Mouse (Mus musculus) limb, embryonic 13.5 days (tissue): ENCODE results near the gene Adprhl2. TPM values are rescaled to one million over a fixed set of nuclear protein-coding genes. Genes with fewer than 3 reads are reported as not detected.

Experiments
- ATAC-seq: fragments of 200-750 bp; cut with Nextera tagmentation; 2 replicates; pipeline ENCODE4 v1.8.0; 2017; ENCODE audit warnings: low read depth, moderate number of reproducible peaks, moderate TSS enrichment; ENCODE audit not compliant: low FRiP score
- H3K27ac ChIP-seq: fragments of 300-500 bp; sonication (generic); 2 replicates; pipeline ENCODE4 v1.5.1; 2015; ENCODE audit warnings: inconsistent platforms, mild to moderate bottlenecking, moderate library complexity
- H3K27me3 ChIP-seq: fragments of 300-500 bp; sonication (generic); 2 replicates; pipeline ENCODE4 v1.6.1; 2015; ENCODE audit warnings: mild to moderate bottlenecking, inconsistent platforms
- H3K36me3 ChIP-seq: fragments of 300-500 bp; sonication (generic); 2 replicates; pipeline ENCODE4 v1.6.1; 2015; ENCODE audit warnings: inconsistent platforms, mild to moderate bottlenecking, moderate library complexity
- H3K4me1 ChIP-seq: fragments of 300-500 bp; sonication (generic); 2 replicates; pipeline ENCODE4 v1.6.1; 2015; ENCODE audit warnings: inconsistent platforms
- H3K4me2 ChIP-seq: fragments of 300-500 bp; sonication (generic); replicated peaks from 2 replicates; pipeline ENCODE4 v1.6.1; 2015; ENCODE audit warnings: inconsistent platforms, mild to moderate bottlenecking, moderate library complexity
- H3K4me3 ChIP-seq: fragments of 300-500 bp; sonication (generic); 2 replicates; pipeline ENCODE4 v1.5.1; 2015; ENCODE audit warnings: moderate library complexity, mild to moderate bottlenecking, inconsistent platforms
- H3K9ac ChIP-seq: fragments of 300-500 bp; sonication (generic); 2 replicates; pipeline ENCODE4 v1.6.1; 2015; ENCODE audit warnings: mild to moderate bottlenecking, inconsistent platforms
- H3K9me3 ChIP-seq: fragments of 300-500 bp; sonication (generic); 2 replicates; pipeline ENCODE4 v1.6.1; 2016; ENCODE audit warnings: inconsistent platforms
- WGBS: fragments of 180-500 bp; shearing (Covaris S2); methylation state at CpG from one replicate; pipeline ENCODE4 v1.1.7; 2015; 5-methylcytosine and 5-hydroxymethylcytosine counted together
- polyA plus RNA-seq: library from polyadenylated mRNA; unstranded; fragments of >200 nt; fragmentation: Nextera tagmentation; extraction: Ambion mirVana; gene quantifications from 2 replicates; pipeline ENCODE4 v1.2.1, GENCODE M21; 2015

The Adprhl2 gene
- polyA plus RNA-seq, 1 experiment from 2014 or later: 91.5 TPM

GRCm38 (mm10) chr4:126287302-126287995, 34.1 kb downstream of the Adprhl2 start:
- peak overlapping the region; percentile 79 for H3K9ac ChIP-seq
- H3K27me3 ChIP-seq: peaks cover 66% of the 10 kb centered on the region
- H3K4me2 ChIP-seq: peak overlapping the region; percentile 73
- WGBS: 44% methylated on average over 11 of the region's 11 CpGs
- no peak for ATAC-seq
- peak overlapping the region; percentile 59 for H3K4me3 ChIP-seq
- peaks cover 6% of the 10 kb centered on the region; the same call in 1 of the 2 replicates for H3K9me3 ChIP-seq
- H3K4me1 ChIP-seq: peaks cover 61% of the 10 kb centered on the region
- peak overlapping the region; percentile 40; the same call in 1 of the 2 replicates for H3K27ac ChIP-seq
- no peaks in the 10 kb centered on the region for H3K36me3 ChIP-seq

GRCm38 (mm10) chr4:126286492-126286891, 35.0 kb downstream of the Adprhl2 start, which contains the start of gene Col8a2:
TSS of gene Col8a2 (plus strand) at chr4:126286793.
- H3K36me3 ChIP-seq: no peaks in the 10 kb centered on the region
- H3K4me1 ChIP-seq: peaks cover 67% of the 10 kb centered on the region
- peak within 1 kb of the TSS; percentile 79 for H3K9ac ChIP-seq
- ATAC-seq: peak; percentile 57
- H3K4me3 ChIP-seq: peak within 1 kb of the TSS; percentile 59
- H3K27ac ChIP-seq: peak within 1 kb of the TSS; percentile 55
- peak within 1 kb of the TSS; percentile 73 for H3K4me2 ChIP-seq
- H3K27me3 ChIP-seq: peaks cover 66% of the 10 kb centered on the region
- peaks cover 6% of the 10 kb centered on the region; the same call in 1 of the 2 replicates for H3K9me3 ChIP-seq
- 2% methylated on average over 39 of the region's 42 CpGs for WGBS

- no peak overlapping the region for H3K4me3 ChIP-seq
- H3K27ac ChIP-seq: no peak overlapping the region
- no peak for ATAC-seq
- peaks cover 74% of the 10 kb centered on the region for H3K4me1 ChIP-seq
- H3K4me2 ChIP-seq: no peak overlapping the region
- peaks cover 47% of the 10 kb centered on the region for H3K27me3 ChIP-seq
- H3K9ac ChIP-seq: no peak overlapping the region
- H3K36me3 ChIP-seq: no peaks in the 10 kb centered on the region
- WGBS: 88% methylated on average over 8 of the region's 8 CpGs
- H3K9me3 ChIP-seq: peaks cover 6% of the 10 kb centered on the region; the same call in 1 of the 2 replicates
Measured at GRCm38 (mm10) chr4:126283582-126283981, 37.9 kb downstream of the Adprhl2 start.

- no peak for ATAC-seq
- H3K27ac ChIP-seq: peak overlapping the region; percentile 15; the same call in 1 of the 2 replicates
- 49% methylated on average over 9 of the region's 9 CpGs for WGBS
Measured at GRCm38 (mm10) chr4:126281706-126282105, 39.8 kb downstream of the Adprhl2 start.

GRCm38 (mm10) chr4:126278961-126279360, 42.5 kb downstream of the Adprhl2 start:
- WGBS: 28% methylated on average over 9 of the region's 9 CpGs
- H3K4me1 ChIP-seq: peaks cover 56% of the 10 kb centered on the region
- no peak; the same call in 1 of the 2 replicates for ATAC-seq

More at GRCm38 (mm10) chr4:126281706-126282105, 39.8 kb downstream of the Adprhl2 start:
- H3K27me3 ChIP-seq: peaks cover 29% of the 10 kb centered on the region
- H3K9me3 ChIP-seq: peaks cover 6% of the 10 kb centered on the region; the same call in 1 of the 2 replicates
- peaks cover 68% of the 10 kb centered on the region for H3K4me1 ChIP-seq
- H3K4me2 ChIP-seq: peak overlapping the region; percentile 14; the same call in 1 of the 2 replicates
- no peaks in the 10 kb centered on the region for H3K36me3 ChIP-seq
- H3K9ac ChIP-seq: no peak overlapping the region
- H3K4me3 ChIP-seq: no peak overlapping the region

GRCm38 (mm10) chr4:126278565-126278915, 43.0 kb downstream of the Adprhl2 start:
- H3K4me1 ChIP-seq: peaks cover 53% of the 10 kb centered on the region
- no peak overlapping the region for H3K9ac ChIP-seq
- peak overlapping the region; percentile 55 for H3K4me2 ChIP-seq
- H3K9me3 ChIP-seq: no peaks in the 10 kb centered on the region
- WGBS: 4% methylated on average over 9 of the region's 9 CpGs
- H3K4me3 ChIP-seq: peak overlapping the region; percentile 16
- 0 out of 2 replicates have a peak, but pooled peaks cover 3% of the 10 kb centered on the region for H3K27me3 ChIP-seq
- H3K27ac ChIP-seq: peak overlapping the region; percentile 96
- H3K36me3 ChIP-seq: peaks cover 22% of the 10 kb centered on the region
- ATAC-seq: peak; percentile 84

More at GRCm38 (mm10) chr4:126278961-126279360, 42.5 kb downstream of the Adprhl2 start:
- Histone ChIP-seq H3K27me3 (peaks cover 5% of the 10 kb centered on the region; the same call in 1 of the 2 replicates), H3K9me3 (no peaks in the 10 kb centered on the region), H3K36me3 (peaks cover 18% of the 10 kb centered on the region), H3K4me3 (peak overlapping the region; percentile 0; the same call in 1 of the 2 replicates), H3K4me2 (peak overlapping the region; percentile 55), H3K27ac (peak overlapping the region; percentile 96), H3K9ac (no peak overlapping the region)

GRCm38 (mm10) chr4:126277906-126278564, 43.5 kb downstream of the Adprhl2 start:
- peak; percentile 77 for ATAC-seq
- H3K4me2 ChIP-seq: peak overlapping the region; percentile 55
- WGBS: 3% methylated on average over 13 of the region's 13 CpGs
- peaks cover 27% of the 10 kb centered on the region for H3K36me3 ChIP-seq
- peak overlapping the region; percentile 43; the same call in 1 of the 2 replicates for H3K9ac ChIP-seq
- H3K9me3 ChIP-seq: no peaks in the 10 kb centered on the region
- H3K4me3 ChIP-seq: peak overlapping the region; percentile 16
- peak overlapping the region; percentile 96 for H3K27ac ChIP-seq
- peaks cover 53% of the 10 kb centered on the region for H3K4me1 ChIP-seq
- H3K27me3 ChIP-seq: no peaks in the 10 kb centered on the region

GRCm38 (mm10) chr4:126275681-126276131, 45.8 kb downstream of the Adprhl2 start:
- ATAC-seq: no peak
- Histone ChIP-seq H3K36me3 (peaks cover 38% of the 10 kb centered on the region), H3K4me1 (peaks cover 32% of the 10 kb centered on the region), H3K4me3 (no peak overlapping the region), H3K27me3 (no peaks in the 10 kb centered on the region), H3K27ac (no peak overlapping the region), H3K9ac (no peak overlapping the region), H3K9me3 (no peaks in the 10 kb centered on the region), H3K4me2 (no peak overlapping the region)
- WGBS: 84% methylated on average over 13 of the region's 13 CpGs

GRCm38 (mm10) chr4:126275081-126275480, 46.4 kb downstream of the Adprhl2 start:
- 91% methylated on average over 4 of the region's 4 CpGs for WGBS
- Histone ChIP-seq H3K4me3 (no peak overlapping the region), H3K9ac (no peak overlapping the region), H3K36me3 (peaks cover 38% of the 10 kb centered on the region), H3K27ac (no peak overlapping the region), H3K4me2 (no peak overlapping the region), H3K9me3 (no peaks in the 10 kb centered on the region), H3K27me3 (no peaks in the 10 kb centered on the region), H3K4me1 (peaks cover 27% of the 10 kb centered on the region)
- ATAC-seq: no peak

- no peak for ATAC-seq
- Histone ChIP-seq H3K4me1 (peaks cover 15% of the 10 kb centered on the region), H3K4me2 (no peak overlapping the region), H3K36me3 (peaks cover 38% of the 10 kb centered on the region), H3K27me3 (no peaks in the 10 kb centered on the region), H3K27ac (no peak overlapping the region), H3K9ac (no peak overlapping the region), H3K4me3 (no peak overlapping the region), H3K9me3 (no peaks in the 10 kb centered on the region)
- WGBS: 80% methylated on average over 13 of the region's 13 CpGs
Measured at GRCm38 (mm10) chr4:126273753-126274152, 47.8 kb downstream of the Adprhl2 start.

GRCm38 (mm10) chr4:126269292-126269691, 52.2 kb downstream of the Adprhl2 start:
- Histone ChIP-seq H3K4me1 (no peaks in the 10 kb centered on the region), H3K4me3 (no peak overlapping the region), H3K27me3 (no peaks in the 10 kb centered on the region), H3K9ac (no peak overlapping the region), H3K36me3 (peaks cover 23% of the 10 kb centered on the region), H3K9me3 (no peaks in the 10 kb centered on the region), H3K4me2 (no peak overlapping the region), H3K27ac (no peak overlapping the region)
- WGBS: 79% methylated on average over 3 of the region's 3 CpGs
- no peak for ATAC-seq
